Mouse (Mus musculus) urinary bladder, postnatal 10 days (tissue): ENCODE results near the gene Naa25.

ENCODE experiments used
- DNase-seq: peaks from one replicate; pipeline ENCODE4 v3.0.0; 2022; ENCODE audit warnings: low spot score

Gene Naa25

DNA sequence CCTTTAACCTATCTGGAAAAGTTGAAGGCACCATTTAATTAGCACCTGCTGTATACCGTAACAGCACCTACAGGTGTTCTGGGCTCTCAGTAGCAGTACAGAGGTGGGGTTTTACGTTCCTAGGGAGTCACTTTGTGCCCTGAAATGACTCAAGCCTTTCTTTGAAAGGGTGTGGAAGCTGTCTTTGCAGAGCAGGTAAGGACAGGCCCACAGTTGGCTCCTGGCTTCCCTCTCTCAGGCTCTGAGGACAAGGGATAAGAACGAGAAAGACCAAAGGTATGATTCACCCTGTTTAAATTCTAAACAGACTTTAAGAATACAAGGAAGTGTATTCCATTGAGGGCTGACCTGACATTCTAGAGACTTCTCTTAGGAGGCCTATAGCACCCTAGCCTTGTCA is 4.3 kb upstream of the Naa25 start:
- DNase-seq: no peak

DNA sequence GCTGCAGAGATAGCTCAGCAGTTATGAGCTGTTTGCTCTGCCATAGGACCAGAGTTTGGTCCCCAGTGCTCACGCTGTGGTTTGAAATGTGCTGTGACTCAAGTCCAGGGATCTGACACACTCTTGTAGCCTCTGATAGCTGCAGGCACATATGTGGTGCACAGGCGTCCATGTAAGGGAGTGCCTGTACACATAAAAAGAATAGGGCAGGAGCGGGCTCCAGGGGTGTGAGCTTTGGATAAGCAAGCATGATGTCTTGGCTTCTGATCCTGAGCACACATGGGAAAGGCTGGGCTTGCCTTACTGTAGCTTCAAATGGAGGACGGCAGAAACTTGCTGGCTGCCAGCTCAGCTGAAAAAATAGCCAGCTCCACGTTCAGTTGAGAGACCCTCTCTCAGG is 2.1 kb upstream of the Naa25 start:
- no peak for DNase-seq

DNA sequence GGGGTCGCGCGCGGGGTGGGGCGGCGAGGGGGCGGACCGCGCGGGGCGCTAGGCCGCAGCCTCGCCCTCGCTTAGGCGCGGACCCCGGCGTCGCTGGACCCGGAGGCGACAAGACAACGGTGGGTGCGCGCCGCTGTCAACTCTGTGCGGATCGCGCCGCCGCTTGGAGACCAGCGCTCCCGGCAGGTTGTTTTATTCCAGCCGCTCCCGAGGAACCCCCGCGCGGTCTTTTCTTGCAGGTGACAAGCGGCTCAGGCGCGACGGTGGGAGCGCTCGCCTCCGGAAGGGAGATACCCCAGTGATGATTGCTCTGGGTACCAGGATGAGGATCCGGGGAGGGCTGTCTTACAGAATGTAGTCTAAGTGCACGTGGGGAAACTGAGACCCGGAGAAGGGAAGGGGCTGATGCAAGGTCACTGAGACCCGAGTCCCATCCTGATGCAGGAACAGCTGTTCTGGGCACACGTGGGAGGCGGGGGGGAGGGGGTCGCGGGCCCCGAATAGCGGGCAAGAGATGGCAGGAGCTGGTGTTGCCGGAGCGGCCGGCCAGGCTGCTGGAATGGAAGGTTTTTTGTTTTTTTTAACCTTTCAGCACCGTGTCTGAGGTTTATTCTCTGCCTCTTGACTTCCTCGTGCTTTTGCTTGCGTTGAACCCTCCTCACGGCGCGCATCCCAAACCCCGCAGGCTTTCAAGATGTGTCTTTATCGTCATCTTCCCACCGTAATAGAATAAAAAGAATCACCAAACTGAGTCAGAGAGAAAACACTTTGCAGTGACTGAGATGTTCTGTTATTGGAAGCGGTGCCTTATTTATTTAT is 619 bp downstream of the Naa25 start:
- DNase-seq: no peak

DNA sequence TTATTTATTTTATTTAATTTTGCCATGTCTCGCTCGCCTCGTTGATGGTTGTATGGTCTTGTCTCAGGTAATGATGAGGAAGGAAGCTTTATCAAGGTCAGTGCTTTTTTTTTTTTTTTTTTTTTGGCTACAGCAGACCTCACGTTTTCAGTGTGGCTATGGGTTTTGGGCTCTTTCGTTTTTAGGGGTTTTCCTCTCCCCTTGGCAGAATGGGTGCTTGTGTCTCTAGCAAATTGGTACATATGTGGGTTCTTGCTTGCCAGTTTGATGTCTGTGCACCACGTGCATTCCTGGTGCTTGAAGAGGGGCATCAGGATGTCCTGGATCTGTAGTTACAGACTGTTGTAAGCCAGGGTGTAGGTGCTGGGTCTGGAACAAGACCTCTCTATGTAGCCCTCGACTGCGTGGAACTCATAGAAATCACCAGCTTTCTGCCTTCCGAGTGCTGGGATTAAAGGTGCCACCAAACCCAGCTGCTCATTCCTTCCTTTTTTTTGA is 1.3 kb downstream of the Naa25 start:
- DNase-seq: no peak

DNA sequence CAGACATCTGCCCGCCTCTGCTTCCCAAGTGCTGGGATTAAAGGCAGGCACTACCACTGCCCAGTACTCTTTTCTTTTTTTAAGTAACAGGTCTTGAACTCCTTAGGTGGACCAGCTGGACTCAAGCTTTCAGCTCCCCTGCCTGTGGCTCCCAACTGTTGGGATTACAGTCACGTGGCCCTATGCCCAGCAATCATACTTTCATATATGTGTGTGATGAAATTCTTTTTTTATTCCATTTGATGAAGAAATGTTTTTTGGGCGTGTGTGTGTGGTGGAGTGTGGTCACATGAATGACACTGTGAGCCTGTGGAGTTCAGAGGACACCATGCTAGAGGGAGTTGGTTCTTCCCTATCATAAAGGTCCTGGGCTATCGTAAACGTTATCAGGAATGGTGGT is 1.8 kb downstream of the Naa25 start:
- DNase-seq: no peak

DNA sequence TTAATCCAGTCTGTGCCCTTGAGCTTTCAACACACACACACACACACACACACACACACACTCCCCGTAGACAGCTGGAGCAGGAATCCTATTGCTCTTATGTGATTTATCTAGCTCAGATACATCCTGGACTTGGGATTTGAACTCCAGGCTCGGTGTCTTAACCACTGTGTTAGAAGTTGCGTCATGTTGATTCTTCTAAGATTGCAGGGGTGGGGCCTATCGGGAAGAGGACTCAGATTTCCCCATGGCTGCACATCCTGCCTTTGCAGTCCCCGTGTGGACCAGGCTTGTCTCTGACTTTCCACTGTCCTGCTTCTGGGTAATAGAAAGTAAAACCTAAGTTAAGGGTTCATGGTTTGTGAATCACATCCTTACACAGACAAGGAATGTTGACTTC is 2.3 kb downstream of the Naa25 start:
- no peak for DNase-seq

DNA sequence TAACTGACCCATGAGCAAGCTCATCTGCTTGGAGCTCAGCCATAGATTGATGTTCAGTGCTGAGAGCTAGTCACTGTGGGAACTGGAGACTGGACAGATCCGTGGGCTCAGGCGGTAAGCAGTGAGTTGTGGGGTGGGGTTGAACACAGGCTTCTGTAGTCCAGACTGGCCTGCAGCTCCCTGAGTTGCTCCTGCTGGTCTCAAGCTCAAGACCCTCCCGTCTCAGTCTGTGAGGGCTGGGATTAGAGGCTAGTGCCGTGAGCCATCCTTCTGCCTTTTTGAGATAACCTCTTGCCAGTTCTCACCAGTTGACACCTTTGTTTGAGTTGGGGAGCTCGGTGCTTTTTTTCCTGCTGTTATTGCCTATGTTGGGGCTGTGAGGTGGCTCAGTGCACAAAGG is 3.1 kb downstream of the Naa25 start:
- no peak for DNase-seq

DNA sequence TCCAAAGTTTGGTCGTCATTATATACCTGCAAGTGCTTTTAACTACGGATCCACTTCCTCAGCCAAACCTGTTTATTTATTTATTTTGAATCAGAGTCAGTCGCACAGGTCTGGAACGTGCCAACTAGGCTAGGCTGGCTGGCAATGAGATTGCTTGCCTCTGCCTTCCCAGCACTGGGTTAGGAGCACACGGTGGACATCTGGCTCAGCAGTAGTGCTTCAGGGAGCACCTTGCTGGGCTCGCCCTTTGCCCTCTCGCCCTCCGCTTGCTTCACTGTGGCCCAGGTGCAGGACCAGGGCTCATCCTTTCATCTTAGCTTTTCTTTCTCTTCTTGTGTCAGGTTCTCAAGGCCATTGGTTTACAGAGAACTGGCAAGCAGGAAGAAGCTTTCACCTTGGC is 10.1 kb downstream of the Naa25 start:
- no peak for DNase-seq

DNA sequence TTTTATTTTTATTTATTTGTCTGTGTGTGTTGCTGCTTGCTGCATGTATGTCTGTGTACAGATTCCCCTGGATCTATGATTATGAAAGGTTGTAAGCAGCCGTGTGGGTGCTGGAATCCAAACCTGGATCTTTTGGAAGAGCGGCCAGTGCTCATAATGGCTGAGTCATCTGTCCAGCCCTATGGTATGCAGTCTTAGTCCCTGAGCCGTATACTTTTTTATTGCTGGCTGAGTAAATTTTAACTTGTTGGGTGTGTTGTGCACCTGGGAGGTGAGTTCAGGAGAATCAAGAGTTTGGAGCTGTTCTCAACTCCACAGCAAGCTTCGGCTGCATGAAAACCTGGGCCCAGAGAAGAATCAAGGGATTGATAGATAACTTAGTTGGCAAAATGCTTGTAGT is 13.2 kb downstream of the Naa25 start:
- DNase-seq: no peak

DNA sequence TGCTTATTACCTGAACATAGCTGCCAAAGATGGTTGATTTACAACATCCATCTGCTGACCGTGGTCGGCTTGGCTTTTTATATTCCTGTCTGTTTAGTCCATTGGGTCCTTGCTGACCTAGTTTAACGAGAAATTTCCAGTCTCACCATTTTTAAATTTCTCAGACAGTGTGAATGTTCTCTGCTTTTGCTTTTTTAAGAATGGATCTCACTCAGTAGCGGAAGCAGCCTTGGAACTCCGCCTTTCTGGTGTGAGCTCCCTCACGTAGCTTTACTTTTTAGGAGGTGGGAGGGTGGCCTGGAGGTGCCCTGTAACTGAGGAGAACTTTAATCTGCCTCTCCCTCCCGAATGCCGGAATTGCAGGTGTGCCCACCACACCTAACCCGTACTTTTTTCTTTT is 23.0 kb downstream of the Naa25 start:
- DNase-seq: no peak

DNA sequence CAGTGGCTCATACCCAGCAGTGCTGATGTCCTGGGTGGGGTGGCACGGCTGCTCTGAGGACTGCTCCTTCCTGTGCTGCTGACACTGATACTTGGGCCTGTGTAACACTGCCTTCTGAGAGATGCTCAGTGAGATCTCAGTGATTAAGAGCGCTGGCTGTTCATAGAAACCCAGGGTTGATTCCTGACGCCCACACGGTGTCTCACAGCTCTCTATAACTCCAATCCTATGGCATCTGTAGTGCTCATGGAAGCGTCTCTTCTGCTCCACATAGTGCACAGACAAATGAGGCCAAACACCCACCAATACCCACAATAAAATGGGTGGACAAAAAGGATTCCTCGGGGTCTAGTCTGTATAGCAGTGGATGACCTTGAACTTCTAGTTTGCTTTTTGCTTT is 25.1 kb downstream of the Naa25 start:
- DNase-seq: no peak

DNA sequence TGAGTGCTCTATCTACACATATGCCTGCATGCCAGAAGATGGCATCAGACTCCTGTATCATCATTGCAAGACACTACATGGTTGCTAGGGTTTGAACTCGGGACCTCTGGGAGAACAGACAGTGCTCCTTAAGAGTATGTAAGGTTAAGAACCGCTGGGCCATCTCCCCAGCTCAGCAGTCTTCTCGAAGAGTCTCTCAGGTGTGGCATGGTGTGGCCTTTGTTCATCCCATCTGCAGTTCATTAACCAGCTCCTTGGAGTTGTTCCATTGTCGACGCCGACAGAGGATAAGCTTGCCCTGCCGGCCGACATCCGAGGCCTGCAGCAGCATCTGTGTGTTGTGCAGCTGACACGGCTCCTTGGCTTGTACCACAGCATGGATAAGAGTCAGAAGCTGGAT is 25.6 kb downstream of the Naa25 start:
- DNase-seq: no peak

DNA sequence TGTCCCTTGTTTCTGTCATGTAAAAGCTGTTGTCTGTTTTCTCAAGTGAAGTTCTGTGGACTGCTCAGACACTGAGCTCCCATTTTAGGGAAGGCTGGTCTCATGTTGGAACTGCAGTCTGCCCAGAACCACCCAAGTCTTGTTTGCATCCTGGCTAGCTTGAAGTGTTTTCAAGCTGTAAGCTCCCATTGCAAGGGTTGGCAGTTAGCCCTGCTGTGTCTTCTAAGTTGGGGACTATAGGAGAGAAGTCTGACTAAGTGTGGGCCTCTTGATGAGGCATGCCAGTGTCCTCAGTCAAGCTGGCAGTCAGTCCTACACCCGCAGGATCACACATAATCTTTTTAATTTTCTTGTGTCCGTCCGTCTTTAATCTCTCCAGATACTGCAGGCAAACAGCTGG is 31.2 kb downstream of the Naa25 start:
- DNase-seq: no peak

DNA sequence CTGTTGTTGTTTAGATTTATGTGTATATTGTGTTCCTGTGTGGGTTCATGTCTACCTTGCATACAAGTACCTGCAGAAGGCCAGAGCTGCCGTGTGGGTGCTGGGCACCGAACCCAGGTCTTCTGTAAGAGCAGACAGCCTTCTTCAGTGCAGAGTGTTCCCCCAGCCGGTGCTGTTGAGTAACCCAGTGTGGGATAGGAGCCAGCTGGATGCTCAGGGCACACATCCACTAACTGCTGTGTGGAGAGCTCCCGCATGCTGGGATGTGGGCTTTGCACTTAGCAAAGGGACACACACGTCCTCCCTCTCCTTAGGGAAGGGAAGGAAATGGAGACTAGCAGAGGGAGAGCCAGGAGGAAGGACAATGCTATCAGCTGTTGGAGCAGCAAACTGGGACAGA is 40.4 kb downstream of the Naa25 start:
- no peak for DNase-seq

DNA sequence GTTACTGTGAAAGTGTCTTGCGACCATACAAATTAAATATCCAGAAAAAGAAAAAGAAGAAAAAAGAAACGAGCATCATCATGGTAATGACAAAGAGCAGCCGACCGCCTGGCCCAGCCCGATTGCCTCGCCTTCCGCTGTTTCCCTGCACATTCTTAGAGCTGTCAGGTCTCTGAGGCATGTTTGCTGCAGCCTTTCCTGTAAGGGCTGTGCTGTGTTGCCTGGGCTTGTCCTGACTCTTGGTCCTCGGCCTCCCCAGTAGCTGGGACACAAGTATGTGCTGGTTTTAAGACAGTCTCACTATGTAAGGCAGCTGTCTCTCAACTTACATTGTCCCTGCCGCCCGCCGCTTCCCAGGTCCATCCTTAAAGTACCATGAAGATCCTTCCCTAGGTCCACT is 41.0 kb downstream of the Naa25 start:
- no peak for DNase-seq

DNA sequence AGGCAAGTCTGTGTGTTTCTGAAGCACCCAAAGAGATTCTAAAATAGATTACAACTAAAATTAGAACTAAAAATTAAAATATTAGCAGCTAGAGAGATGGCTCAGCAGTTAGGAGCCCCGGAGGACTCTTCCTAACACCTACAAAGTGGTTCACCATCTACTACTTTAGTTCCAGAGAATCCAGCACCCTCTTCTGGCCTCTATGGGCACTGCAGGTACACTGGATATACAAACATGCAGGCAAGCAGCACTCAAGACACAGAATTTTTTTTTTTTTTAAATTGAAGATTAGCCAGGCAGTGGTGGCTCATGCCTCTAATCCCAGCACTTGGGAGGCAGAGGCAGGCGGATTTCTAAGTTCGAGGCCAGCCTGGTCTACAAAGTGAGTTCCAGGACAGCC is 45.8 kb downstream of the Naa25 start:
- no peak for DNase-seq

DNA sequence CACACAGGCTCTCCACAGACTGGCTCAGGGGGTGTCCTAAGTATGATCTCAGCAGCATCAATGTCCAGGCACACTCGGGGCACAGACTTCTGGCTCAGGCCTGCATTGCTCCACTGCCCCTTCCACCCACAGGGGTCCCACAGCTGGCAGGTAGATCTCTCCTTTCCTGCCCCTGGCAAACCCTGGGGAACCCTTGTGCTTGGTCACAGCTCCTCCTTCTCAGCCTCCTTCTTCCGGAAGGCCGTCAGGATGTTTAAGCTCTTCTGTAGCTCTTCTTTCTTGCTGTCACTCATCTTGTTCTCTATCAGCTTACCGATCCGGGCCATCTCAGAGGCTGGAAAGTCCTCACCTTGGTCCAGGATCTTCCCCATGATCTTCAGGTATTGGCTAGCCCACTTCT is 47.1 kb downstream of the Naa25 start:
- no peak for DNase-seq

DNA sequence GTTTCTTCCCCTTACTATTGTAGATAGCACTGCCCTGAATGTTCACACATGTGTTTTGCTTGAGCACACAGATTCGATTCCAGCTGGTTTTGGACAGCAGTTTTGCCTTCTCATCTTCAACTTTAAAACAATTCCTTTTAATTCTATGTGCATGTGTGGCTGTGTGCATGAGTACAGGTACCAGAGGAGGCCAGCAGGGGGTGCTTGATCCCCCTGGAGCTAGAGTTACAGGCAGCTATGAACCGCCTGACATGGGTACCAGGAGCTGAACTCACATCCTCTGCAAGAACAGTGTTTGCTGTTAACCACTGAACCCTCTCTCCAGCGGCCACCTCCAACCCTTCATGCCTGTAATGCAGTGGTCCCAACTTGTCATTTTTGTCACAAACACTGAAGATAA is 50.7 kb downstream of the Naa25 start:
- DNase-seq: no peak

DNA sequence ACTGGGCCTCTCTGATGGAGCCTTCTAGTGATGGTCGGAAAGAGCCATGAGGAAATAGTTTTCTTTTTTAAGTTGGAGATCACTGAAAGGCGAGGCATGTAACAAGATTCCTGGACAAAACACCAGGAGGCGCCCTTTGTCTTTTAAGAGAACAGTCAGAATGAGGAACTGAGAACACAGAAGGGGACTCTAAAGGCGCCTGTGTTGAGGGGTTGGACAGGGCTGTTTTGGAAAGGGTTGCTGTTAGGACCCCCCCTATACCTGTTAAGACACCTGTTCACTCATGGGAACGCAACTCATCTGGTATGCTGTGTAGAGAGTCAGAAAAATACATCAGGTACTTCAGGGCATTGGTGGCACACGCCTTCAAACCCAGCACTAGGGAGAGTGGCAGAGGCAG is 52.2 kb downstream of the Naa25 start:
- no peak for DNase-seq

DNA sequence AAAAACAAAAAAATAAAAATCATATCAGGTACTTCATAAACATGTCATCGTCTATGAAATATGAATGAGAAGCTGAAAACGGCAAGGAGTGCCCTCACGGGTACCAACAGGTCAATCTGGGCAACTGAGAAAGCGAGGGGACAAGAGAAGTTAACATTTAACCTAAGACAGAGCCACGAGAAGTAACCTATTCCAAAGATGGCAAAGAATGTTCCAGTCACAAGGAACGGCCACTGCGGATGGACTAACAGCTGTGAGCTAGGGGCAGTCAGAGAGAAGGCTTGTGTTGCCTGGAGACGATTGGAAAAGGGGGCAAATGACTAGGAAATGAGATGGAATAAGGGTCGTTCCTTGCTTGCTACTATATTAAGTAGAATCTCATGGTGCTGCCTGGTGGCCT is 52.7 kb downstream of the Naa25 start:
- DNase-seq: no peak

DNA sequence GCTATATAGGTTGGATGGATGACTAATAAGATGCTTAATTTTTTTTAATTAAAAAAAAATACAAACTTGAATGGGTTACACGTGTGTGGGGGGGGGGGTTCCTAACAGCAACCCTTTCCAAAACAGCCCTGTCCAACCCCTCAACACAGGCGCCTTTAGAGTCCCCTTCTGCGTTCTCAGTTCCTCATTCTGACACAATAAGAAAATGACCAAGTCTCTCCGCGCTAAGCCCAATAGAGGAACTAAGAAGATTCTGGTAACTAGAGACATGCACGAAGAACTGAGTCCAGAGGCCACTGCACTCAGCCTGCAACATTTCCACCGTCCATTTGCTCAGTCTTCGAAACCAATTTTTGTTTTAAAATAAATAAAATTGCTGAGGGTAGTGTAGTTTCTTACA is 53.5 kb downstream of the Naa25 start:
- DNase-seq: no peak

DNA sequence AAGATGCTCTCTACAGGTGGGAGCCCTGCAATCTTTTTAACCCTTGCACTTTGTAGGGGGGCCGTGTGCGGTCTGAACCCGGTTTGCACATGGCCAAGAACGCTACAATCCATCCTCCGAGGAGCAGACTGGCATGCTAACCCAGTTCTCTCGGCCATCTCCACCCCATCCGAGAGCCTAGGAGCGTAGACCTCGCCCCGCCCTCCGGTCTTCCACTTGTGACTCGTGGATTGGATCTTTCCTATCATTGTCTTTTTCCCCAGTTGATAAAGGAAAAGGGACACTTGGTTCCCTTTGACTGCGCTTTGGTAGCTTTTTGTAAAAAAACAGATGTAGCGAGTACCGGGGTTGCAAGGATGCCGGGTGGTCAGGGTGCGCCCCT is 53.9 kb downstream of the Naa25 start, which contains the start of gene Tmem116:
Gene Tmem116, plus strand, starts transcription at position 250 of the 382 bp plus-strand sequence.
- DNase-seq: no peak

DNA sequence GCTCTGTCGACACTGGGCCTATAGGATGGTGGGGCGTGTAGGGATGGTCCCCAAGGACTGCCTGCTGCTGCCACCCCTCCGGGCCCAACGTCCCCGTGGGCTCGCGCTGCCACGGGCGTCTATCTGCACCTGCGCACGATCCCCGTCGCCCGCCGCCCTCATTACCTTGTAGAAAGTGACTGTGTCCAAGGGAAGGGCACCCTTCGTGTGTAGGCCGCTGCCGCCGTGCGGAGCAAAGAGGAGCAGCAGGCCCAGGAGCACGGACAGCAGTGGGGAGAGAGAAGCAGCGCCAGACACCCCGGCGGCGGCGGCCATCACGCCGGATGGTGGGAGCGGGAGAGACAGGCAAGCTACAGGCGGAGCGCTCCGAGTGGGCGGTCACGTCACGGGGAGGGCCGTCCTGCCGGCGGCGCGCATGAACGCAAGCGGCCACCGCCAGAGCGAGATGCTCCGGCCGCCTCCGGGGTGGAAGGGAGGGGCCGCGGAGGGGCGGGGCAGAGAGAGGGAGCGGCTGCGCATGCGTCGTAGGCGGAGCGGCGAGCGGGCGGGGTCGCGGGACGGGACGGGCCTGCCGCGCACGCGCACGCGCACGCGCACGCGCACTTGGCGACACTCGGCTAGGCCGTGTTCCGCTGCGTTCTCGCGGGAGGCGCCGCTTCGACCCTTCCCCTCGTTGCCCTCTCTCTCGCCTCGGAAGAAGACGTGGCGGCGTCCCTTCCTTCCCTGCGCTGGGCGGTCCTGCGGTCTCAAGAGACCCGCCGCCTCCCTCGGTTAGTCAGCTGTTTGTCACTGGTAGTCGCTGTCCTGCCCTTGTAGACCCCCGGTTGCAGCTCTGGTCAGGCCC is 54.5 kb downstream of the Naa25 start, which contains the start of gene Erp29:
Gene Erp29, minus strand, starts transcription at position 481 of the 844 bp plus-strand sequence.
- peak; percentile 97 for DNase-seq
